Mouse (Mus musculus) stomach, embryonic 14.5 days (tissue): ENCODE data around the gene Ube2a. TPM values are rescaled to one million over a fixed set of nuclear protein-coding genes. Genes with fewer than 3 reads are reported as not detected.

Experiments used
- ATAC-seq: fragments of 200-750 bp; cut with Nextera tagmentation; 2 replicates; pipeline ENCODE4 v1.8.0; 2017; ENCODE audit warnings: low read depth, moderate TSS enrichment; ENCODE audit not compliant: insufficient number of reproducible peaks, insufficient read depth, low FRiP score
- H3K27ac ChIP-seq: fragments of 300-500 bp; sonication (generic); 2 replicates; pipeline ENCODE4 v1.5.1; 2014; ENCODE audit warnings: mild to moderate bottlenecking, low read length, moderate library complexity, mixed read lengths
- H3K27me3 ChIP-seq: fragments of 300-500 bp; sonication (generic); 2 replicates; pipeline ENCODE4 v1.6.1; 2014; ENCODE audit warnings: low read length, control low read depth, mixed read lengths; ENCODE audit not compliant: control insufficient read depth, insufficient read depth
- H3K36me3 ChIP-seq: fragments of 300-500 bp; sonication (generic); 2 replicates; pipeline ENCODE4 v1.6.1; 2014; ENCODE audit warnings: mild to moderate bottlenecking, control low read depth, low read length, moderate library complexity, mixed read lengths; ENCODE audit not compliant: control insufficient read depth, insufficient read depth
- H3K4me1 ChIP-seq: fragments of 300-500 bp; sonication (generic); 2 replicates; pipeline ENCODE4 v1.6.1; 2014; ENCODE audit warnings: low read length, control low read depth, mixed read lengths; ENCODE audit not compliant: control insufficient read depth, insufficient read depth
- H3K4me2 ChIP-seq: fragments of 300-500 bp; sonication (generic); replicated peaks from 2 replicates; pipeline ENCODE4 v1.6.1; 2014; ENCODE audit warnings: low read depth, low read length, control low read depth
- H3K4me3 ChIP-seq: fragments of 300-500 bp; sonication (generic); 2 replicates; pipeline ENCODE4 v1.5.1; 2014; ENCODE audit warnings: low read depth, low read length, control low read depth
- H3K9ac ChIP-seq: fragments of 300-500 bp; sonication (generic); replicated peaks from 2 replicates; pipeline ENCODE4 v1.6.1; 2014; ENCODE audit warnings: low read depth, mild to moderate bottlenecking, control low read depth, low read length, moderate library complexity, mixed read lengths
- H3K9me3 ChIP-seq: fragments of 300-500 bp; sonication (generic); 2 replicates; pipeline ENCODE4 v1.6.1; 2016; ENCODE audit warnings: low read depth, low read length, control low read depth; ENCODE audit not compliant: control insufficient read depth
- WGBS: fragments of 180-500 bp; shearing (Covaris S2); extraction: QIAGEN DNeasy Blood & Tissue Kit; methylation state at CpG from one replicate; pipeline ENCODE4 v1.1.7; 2014; 5-methylcytosine and 5-hydroxymethylcytosine counted together
- polyA plus RNA-seq: library from polyadenylated mRNA; unstranded; fragments of >200 nt; fragmentation: Nextera tagmentation; extraction: Ambion mirVana; gene quantifications from 2 replicates; pipeline ENCODE4 v1.2.1, GENCODE M21; 2014

The Ube2a gene
- 113 and 121 TPM in 2 replicates for polyA plus RNA-seq

DNA sequence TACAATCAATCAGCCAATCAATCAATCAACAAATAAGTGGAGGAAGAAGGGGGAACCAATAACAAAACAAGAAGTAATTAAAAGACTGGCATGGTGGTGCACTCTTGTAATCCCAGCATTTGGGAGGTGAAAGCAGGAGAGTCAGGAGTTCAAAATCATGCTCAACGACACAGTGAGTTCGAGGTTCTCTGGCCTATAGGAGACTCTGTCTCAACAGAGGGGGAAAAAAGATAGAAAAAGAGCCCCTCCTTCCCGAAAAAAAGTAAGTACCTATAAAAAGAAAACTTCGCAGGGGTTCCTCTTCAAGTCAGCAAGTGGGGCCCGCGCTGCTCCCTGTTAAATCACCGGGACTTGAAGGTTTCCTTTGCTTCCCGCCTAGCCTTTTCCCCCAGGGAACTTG lies at the start of gene Ube2a, which contains the start of gene C330007P06Rik:
Gene Ube2a, plus strand, starts transcription at position 136 of the 400 bp plus-strand sequence.
Gene C330007P06Rik, minus strand, starts transcription at position 347 of the 400 bp plus-strand sequence.
- Histone ChIP-seq H3K9me3 (no peaks in the 10 kb centered on the region), H3K4me2 (peak within 1 kb of the TSS; percentile 52), H3K27me3 (no peaks in the 10 kb centered on the region), H3K4me3 (peak within 1 kb of the TSS; percentile 55), H3K4me1 (no peaks in the 10 kb centered on the region), H3K36me3 (no peaks in the 10 kb centered on the region), H3K9ac (peak within 1 kb of the TSS; percentile 53), H3K27ac (peak within 1 kb of the TSS; percentile 75)
- 29% methylated on average over 8 of the region's 8 CpGs for WGBS
- no peak for ATAC-seq

DNA sequence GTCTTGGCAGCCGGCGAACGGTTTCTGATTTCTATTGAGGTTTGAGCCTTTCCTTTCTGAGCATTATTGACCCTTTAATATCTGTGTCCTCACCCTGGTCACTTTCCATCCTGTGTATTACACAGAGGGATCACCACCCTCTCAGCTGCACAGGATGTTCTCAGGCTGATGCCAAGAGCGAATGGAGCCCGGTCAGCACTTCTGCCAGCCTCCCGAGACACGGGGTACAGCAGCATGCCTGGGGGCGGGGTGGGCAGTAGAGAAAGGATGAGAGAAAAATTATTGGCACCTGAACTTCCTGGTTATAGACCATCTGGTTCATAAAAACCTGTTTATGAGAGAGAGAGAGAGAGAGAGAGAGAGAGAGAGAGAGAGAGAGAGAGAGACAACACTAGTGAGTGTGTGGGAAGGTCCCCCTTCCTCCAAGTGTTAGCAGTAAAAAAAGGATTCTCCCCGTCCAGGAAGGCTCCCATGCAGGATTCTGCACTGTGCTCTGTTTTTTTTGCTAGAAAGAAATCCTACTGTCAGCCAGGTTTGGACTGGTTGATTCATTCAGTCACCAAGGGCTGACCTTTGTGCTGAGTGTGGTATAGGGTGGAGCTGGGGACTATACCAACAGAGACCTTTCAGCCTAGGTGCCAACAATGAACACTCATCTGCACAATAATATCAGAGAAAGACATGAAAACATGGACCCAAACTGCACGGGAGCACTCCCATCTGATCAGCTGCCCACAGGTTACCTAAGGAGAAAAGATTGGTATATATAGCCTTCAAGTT lies 49.6 kb upstream of the Ube2a start:
- 80% methylated on average over 10 of the region's 10 CpGs for WGBS
- Histone ChIP-seq H3K27me3 (no peaks in the 10 kb centered on the region), H3K36me3 (no peaks in the 10 kb centered on the region), H3K4me2 (no peak overlapping the region), H3K4me3 (no peak overlapping the region), H3K9me3 (no peaks in the 10 kb centered on the region), H3K9ac (no peak overlapping the region), H3K27ac (no peak overlapping the region), H3K4me1 (no peaks in the 10 kb centered on the region)
- ATAC-seq, result no peak

DNA sequence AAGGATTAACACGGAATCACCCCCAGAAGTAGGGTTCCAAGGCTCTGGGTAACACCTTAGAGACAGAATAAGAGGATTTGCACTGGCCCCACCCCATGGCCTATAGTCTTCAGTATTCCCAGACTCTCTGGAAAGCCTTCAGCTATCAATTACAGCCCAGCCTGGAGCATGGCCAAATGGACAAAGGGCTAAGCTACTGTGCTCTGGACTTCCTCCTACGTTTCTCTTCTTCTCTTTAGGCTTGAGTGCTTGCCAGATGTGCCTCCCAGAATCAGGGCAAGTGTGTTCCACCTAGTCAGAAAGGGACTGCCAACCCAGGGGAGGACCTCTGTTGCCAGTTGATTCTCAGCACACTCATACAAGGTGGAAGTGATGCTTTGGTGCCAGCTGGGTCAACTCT lies 48.7 kb upstream of the Ube2a start:
- Histone ChIP-seq H3K4me1 (no peaks in the 10 kb centered on the region), H3K36me3 (no peaks in the 10 kb centered on the region), H3K4me3 (no peak overlapping the region), H3K27me3 (no peaks in the 10 kb centered on the region), H3K4me2 (no peak overlapping the region), H3K9ac (no peak overlapping the region), H3K27ac (no peak overlapping the region), H3K9me3 (no peaks in the 10 kb centered on the region)
- 56% methylated on average over 2 of the region's 2 CpGs for WGBS
- no peak for ATAC-seq

DNA sequence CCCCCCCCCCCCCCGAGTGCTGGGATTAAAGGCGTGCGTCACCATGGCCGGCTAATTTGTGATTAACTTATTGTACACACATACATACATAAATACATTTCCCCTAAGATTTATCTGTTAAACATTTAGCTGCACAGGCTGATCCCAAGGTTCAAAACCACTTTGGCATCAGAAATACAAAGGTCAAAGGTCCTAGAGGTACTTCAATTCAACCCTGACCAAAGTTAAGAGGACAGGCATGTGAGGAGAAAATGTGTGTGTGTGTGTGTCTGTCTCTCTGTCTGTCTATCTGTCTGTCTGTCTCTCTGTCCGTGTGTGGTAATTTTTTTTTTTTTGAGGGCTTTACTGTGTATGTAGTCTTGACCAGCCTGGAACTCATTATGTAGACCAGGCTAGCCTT lies 46.8 kb upstream of the Ube2a start:
- H3K36me3 ChIP-seq, result no peaks in the 10 kb centered on the region
- no peak for ATAC-seq
- H3K9me3 ChIP-seq, result no peaks in the 10 kb centered on the region
- H3K27ac ChIP-seq, result no peak overlapping the region
- H3K4me1 ChIP-seq, result no peaks in the 10 kb centered on the region
- H3K4me2 ChIP-seq, result no peak overlapping the region
- no peaks in the 10 kb centered on the region for H3K27me3 ChIP-seq
- WGBS, result 78% methylated on average over 5 of the region's 5 CpGs
- no peak overlapping the region for H3K9ac ChIP-seq
- no peak overlapping the region for H3K4me3 ChIP-seq

DNA sequence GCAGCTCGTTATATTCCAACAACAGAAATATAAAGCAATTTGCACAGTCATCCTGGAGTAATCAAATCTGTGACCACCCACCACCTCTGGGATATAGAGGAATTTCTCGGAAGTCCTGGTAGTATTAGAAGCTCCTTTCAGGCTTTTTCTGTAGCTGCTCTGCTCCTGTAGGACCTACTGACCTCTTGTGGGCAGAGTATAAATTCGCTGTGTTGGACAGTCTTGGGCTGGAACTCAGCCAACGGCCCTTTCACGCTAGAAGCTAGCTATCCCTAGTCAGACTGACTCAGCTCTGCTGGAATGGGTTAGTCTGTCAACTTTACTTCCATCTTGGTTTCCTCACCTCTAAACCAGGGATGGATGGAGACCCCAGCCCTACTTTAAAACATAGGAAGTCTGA lies 43.4 kb upstream of the Ube2a start:
- Histone ChIP-seq H3K4me1 (no peaks in the 10 kb centered on the region), H3K4me3 (no peak overlapping the region), H3K36me3 (no peaks in the 10 kb centered on the region), H3K27me3 (no peaks in the 10 kb centered on the region), H3K27ac (no peak overlapping the region), H3K4me2 (no peak overlapping the region), H3K9me3 (no peaks in the 10 kb centered on the region), H3K9ac (no peak overlapping the region)
- ATAC-seq, result no peak
- 42% methylated on average over 5 of the region's 5 CpGs for WGBS

DNA sequence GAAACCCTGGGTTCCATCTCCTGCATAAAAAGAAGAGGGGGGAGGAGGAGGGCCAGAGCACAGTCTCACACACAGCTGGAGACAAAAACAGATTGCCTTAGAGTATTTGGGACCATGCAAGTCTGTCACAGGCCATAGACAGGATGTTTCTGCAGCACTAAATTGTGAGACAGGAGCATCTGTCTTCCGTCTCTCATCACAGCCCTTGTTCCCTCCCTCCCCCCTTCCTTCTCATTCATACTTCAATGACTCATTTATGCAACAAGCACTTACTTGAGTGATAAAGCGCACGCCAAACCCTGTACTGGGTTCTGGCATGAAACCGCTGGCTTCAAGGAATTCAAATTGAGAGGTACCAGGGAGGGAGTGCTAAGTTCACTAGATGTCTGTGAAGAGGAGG lies 42.1 kb upstream of the Ube2a start:
- Histone ChIP-seq H3K27me3 (no peaks in the 10 kb centered on the region), H3K9me3 (no peaks in the 10 kb centered on the region), H3K4me2 (no peak overlapping the region), H3K9ac (no peak overlapping the region), H3K4me3 (no peak overlapping the region), H3K4me1 (no peaks in the 10 kb centered on the region), H3K36me3 (no peaks in the 10 kb centered on the region), H3K27ac (no peak overlapping the region)
- WGBS, result 55% methylated on average over 4 of the region's 4 CpGs
- no peak for ATAC-seq

DNA sequence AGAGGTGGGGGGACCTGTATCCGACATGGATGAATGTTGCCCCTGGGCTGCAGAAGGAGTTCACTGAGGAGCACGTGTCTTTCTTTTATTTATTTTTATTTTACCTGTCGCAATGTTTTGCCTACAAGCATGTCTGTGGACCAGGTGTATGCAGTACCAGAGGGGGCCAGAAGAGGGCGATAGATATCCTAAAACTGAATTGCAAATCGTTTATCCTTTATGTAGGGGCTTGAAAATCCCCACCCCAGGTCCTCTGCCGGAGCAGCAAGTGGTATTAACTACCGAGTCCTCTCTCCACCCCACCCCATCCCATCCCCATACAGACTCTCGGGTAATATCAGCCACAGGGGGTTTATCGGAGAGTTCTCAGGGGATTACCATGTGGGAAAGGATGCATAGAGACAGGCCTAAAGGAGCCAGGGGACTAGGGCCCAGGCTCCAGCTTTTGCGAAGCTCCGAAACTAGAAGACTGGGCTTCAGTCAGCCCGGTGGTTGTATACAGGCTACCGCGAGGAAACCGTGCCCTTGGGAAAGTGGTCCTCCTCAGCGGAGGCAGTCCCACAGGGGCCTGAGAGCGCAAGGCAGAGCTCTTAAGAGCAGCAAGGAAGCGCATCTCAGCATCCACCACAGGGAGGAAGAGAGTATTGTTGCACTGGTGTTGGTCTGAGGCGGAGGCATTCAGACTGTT lies 40.2 kb upstream of the Ube2a start:
- Histone ChIP-seq H3K4me2 (0 out of 2 replicates have a peak overlapping the region, but pooled peaks have one; percentile 23), H3K4me3 (no peak overlapping the region), H3K27ac (no peak overlapping the region), H3K27me3 (no peaks in the 10 kb centered on the region), H3K4me1 (no peaks in the 10 kb centered on the region), H3K36me3 (no peaks in the 10 kb centered on the region), H3K9me3 (no peaks in the 10 kb centered on the region), H3K9ac (no peak overlapping the region)
- WGBS, result 25% methylated on average over 19 of the region's 19 CpGs
- no peak for ATAC-seq

DNA sequence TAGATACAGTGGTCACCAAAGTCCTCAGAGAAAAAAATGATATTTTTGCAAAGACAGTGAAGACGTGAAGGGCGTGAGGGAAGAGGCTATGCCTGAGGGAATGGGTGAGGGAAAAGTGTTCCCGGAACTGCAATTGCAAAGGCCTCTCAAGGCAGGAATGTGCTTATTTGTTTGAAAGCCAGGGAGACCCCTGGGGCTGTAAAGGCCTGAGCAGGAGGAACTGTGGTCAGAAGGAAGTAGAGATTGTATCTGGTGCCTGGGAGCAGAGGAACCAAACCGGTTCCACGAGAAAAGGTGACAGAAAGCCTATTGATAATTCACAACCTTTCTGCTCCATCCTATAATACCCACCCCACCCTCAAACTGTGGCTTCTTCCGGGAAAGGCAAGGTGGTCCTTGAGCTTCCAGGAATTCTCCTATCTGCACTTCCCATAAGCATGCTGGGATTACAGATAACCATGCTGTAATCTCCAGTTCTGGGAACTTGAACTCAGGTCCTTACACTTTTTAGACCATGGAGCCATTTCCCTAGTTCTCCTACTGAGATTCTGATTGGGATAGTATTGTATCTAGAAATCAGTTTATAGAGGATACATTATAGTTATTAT lies 36.5 kb upstream of the Ube2a start:
- Histone ChIP-seq H3K4me1 (no peaks in the 10 kb centered on the region), H3K36me3 (no peaks in the 10 kb centered on the region), H3K4me3 (no peak overlapping the region), H3K4me2 (no peak overlapping the region), H3K27ac (no peak overlapping the region), H3K9me3 (no peaks in the 10 kb centered on the region), H3K9ac (no peak overlapping the region), H3K27me3 (no peaks in the 10 kb centered on the region)
- WGBS, result 52% methylated on average over 6 of the region's 6 CpGs
- no peak for ATAC-seq
